Mouse (Mus musculus) liver, adult 2 months (tissue): Measurements from ENCODE around the gene Cyb5d2.

Source experiments
- CTCF ChIP-seq: fragments of 200-500 bp; IDR thresholded peaks from 2 replicates; pipeline ENCODE4 v1.5.1; 2011; ENCODE audit warnings: low read depth, low read length, control low read depth
- POLR2A ChIP-seq: fragments of 200-500 bp; IDR thresholded peaks from 2 replicates; pipeline ENCODE4 v1.6.1; 2011; ENCODE audit warnings: low read length, control low read depth; ENCODE audit not compliant: insufficient read depth; ENCODE audit errors: extremely low read depth

GRCm38 (mm10) chr11:72739048-72739447 lies 56.9 kb downstream of the Cyb5d2 start:
- TF ChIP-seq CTCF: no peak
- TF ChIP-seq POLR2A: no peak
